Mouse (Mus musculus) liver, embryonic 14.5 days (tissue): ENCODE data around the gene Fblim1. TPM values are rescaled to one million over a fixed set of nuclear protein-coding genes. Genes with fewer than 3 reads are reported as not detected.

Source experiments
- ATAC-seq: fragments of 200-750 bp; cut with Nextera tagmentation; 2 replicates; pipeline ENCODE4 v1.8.0; 2017; ENCODE audit warnings: moderate number of reproducible peaks, mild to moderate bottlenecking, moderate library complexity; ENCODE audit not compliant: insufficient read depth
- DNase-seq, 3 experiments: peaks; one replicate each; pipeline ENCODE4 v3.0.0-alpha.2; 2012 to 2013; ENCODE audit warnings: low read depth in 3 of 3, low spot score in 3 of 3
- H3K27ac ChIP-seq: fragments of 300-500 bp; sonication (generic); 2 replicates; pipeline ENCODE4 v1.5.1; 2014; ENCODE audit warnings: moderate library complexity, mild to moderate bottlenecking, control low read depth, inconsistent platforms
- H3K27me3 ChIP-seq: fragments of 300-500 bp; sonication (generic); 2 replicates; pipeline ENCODE4 v1.6.1; 2014; ENCODE audit warnings: mild to moderate bottlenecking, low read length, moderate library complexity; ENCODE audit not compliant: control insufficient read depth, insufficient read depth
- H3K36me3 ChIP-seq: fragments of 300-500 bp; sonication (generic); replicated peaks from 2 replicates; pipeline ENCODE4 v1.6.1; 2014; ENCODE audit warnings: low read depth; ENCODE audit not compliant: control insufficient read depth, insufficient read depth
- H3K4me1 ChIP-seq, 2 experiments: fragments of 200-500 bp in 1 of 2; fragments of 300-500 bp in 1 of 2; sonication (generic) in 1 of 2; replicated peaks; 2 replicates each; pipeline ENCODE4 v1.6.1; 2012 to 2014; ENCODE audit warnings: antibody characterized with exemption in 1 of 2, inconsistent platforms in 1 of 2, low read length in 1 of 2; ENCODE audit not compliant: control insufficient read depth in 2 of 2, insufficient read depth in 2 of 2
- H3K4me2 ChIP-seq: fragments of 300-500 bp; sonication (generic); 2 replicates; pipeline ENCODE4 v1.6.1; 2014; ENCODE audit warnings: low read depth, mild to moderate bottlenecking, control low read depth, moderate library complexity
- H3K4me3 ChIP-seq, 2 experiments: fragments of 200-500 bp in 1 of 2; fragments of 300-500 bp in 1 of 2; sonication (generic) in 1 of 2; 2 replicates each; pipeline ENCODE4 v1.5.1; 2012 to 2014; ENCODE audit warnings: low read depth in 2 of 2, low read length in 2 of 2, mild to moderate bottlenecking in 2 of 2, control low read depth in 1 of 2, inconsistent platforms in 1 of 2, moderate library complexity in 1 of 2; ENCODE audit not compliant: insufficient read depth in 1 of 2
- H3K9ac ChIP-seq: fragments of 300-500 bp; sonication (generic); replicated peaks from 2 replicates; pipeline ENCODE4 v1.6.1; 2014; ENCODE audit warnings: mild to moderate bottlenecking, control low read depth, moderate library complexity
- H3K9me3 ChIP-seq: fragments of 300-500 bp; sonication (generic); 2 replicates; pipeline ENCODE4 v1.6.1; 2016; ENCODE audit warnings: low read length, mixed read lengths; ENCODE audit not compliant: control insufficient read depth
- CTCF ChIP-seq: IDR thresholded peaks from 2 replicates; pipeline ENCODE4 v1.5.1; 2016; ENCODE audit warnings: antibody characterized with exemption, low read depth, control low read depth
- EP300 ChIP-seq: IDR thresholded peaks from 2 replicates; pipeline ENCODE4 v1.6.1; 2016; ENCODE audit warnings: antibody characterized with exemption, low read depth
- WGBS: fragments of 180-500 bp; shearing (Covaris S2); extraction: QIAGEN DNeasy Blood & Tissue Kit; methylation state at CpG from one replicate; pipeline ENCODE4 v1.1.7; 2014; ENCODE audit not compliant: insufficient replicate concordance; 5-methylcytosine and 5-hydroxymethylcytosine counted together
- polyA plus RNA-seq, 2 experiments: library from polyadenylated mRNA; depleted of rRNA in 1 of 2; stranded (reverse) in 1 of 2; unstranded in 1 of 2; fragments of >200 nt; fragmentation: Nextera tagmentation in 1 of 2; extraction: Ambion mirVana in 1 of 2; gene quantifications; 2 replicates each; pipeline versions ENCODE4 v1.2.1 to v1.2.3; 2012 to 2014

Fblim1 gene
- polyA plus RNA-seq, 2 experiments: 0.77 to 1.1 TPM

- DNase-seq: no peak
- no peak overlapping the region for H3K4me3 ChIP-seq
- H3K36me3 ChIP-seq: no peaks in the 10 kb centered on the region
- no peak for ATAC-seq
- 62% methylated on average over 8 of the region's 8 CpGs for WGBS
- H3K9me3 ChIP-seq: no peaks in the 10 kb centered on the region
- H3K4me1 ChIP-seq: no peaks in the 10 kb centered on the region
- TF ChIP-seq EP300 (no peak), CTCF (no peak)
- H3K27me3 ChIP-seq: peaks cover 34% of the 10 kb centered on the region
- H3K27ac ChIP-seq: no peak overlapping the region
- H3K9ac ChIP-seq: no peak overlapping the region
- H3K4me2 ChIP-seq: no peak overlapping the region
Measured at GRCm38 (mm10) chr4:141596700-141597328, 9.1 kb downstream of the Fblim1 start.

GRCm38 (mm10) chr4:141595605-141596268 is 10.2 kb downstream of the Fblim1 start:
- H3K27ac ChIP-seq: no peak overlapping the region
- no peak overlapping the region for H3K4me3 ChIP-seq
- no peaks in the 10 kb centered on the region for H3K4me1 ChIP-seq
- no peaks in the 10 kb centered on the region for H3K36me3 ChIP-seq
- ATAC-seq (no peak), DNase-seq (no peak)
- peaks cover 34% of the 10 kb centered on the region for H3K27me3 ChIP-seq
- H3K9me3 ChIP-seq: no peaks in the 10 kb centered on the region
- no peak overlapping the region for H3K9ac ChIP-seq
- WGBS: 60% methylated on average over 9 of the region's 9 CpGs
- TF ChIP-seq CTCF (peak; percentile 46), EP300 (no peak)
- no peak overlapping the region for H3K4me2 ChIP-seq

GRCm38 (mm10) chr4:141595138-141595537 is 10.8 kb downstream of the Fblim1 start:
- no peaks in the 10 kb centered on the region for H3K36me3 ChIP-seq
- H3K9me3 ChIP-seq: no peaks in the 10 kb centered on the region
- TF ChIP-seq CTCF: no peak
- no peak for TF ChIP-seq EP300
- H3K27me3 ChIP-seq: peaks cover 29% of the 10 kb centered on the region
- no peak overlapping the region for H3K27ac ChIP-seq
- DNase-seq: no peak
- no peak overlapping the region for H3K4me2 ChIP-seq
- no peak for ATAC-seq
- no peak overlapping the region for H3K4me3 ChIP-seq
- WGBS: 76% methylated on average over 11 of the region's 11 CpGs
- no peak overlapping the region for H3K9ac ChIP-seq
- no peaks in the 10 kb centered on the region for H3K4me1 ChIP-seq

- no peak for TF ChIP-seq EP300
- peak; percentile 90 for TF ChIP-seq CTCF
- Histone ChIP-seq H3K27ac (no peak overlapping the region), H3K36me3 (no peaks in the 10 kb centered on the region), H3K9ac (no peak overlapping the region), H3K27me3 (no peaks in the 10 kb centered on the region), H3K4me3 (no peak overlapping the region), H3K4me1 (no peaks in the 10 kb centered on the region), H3K4me2 (no peak overlapping the region), H3K9me3 (no peaks in the 10 kb centered on the region)
- DNase-seq: peak; percentile 23 to 29 (median 28)
- ATAC-seq: no peak
- WGBS: 18% methylated on average over 3 of the region's 3 CpGs
Measured at GRCm38 (mm10) chr4:141591547-141591946, 14.3 kb downstream of the Fblim1 start.

GRCm38 (mm10) chr4:141583919-141584318 is 22.0 kb downstream of the Fblim1 start:
- DNase-seq (no peak), ATAC-seq (no peak)
- Histone ChIP-seq H3K36me3 (no peaks in the 10 kb centered on the region), H3K9me3 (no peaks in the 10 kb centered on the region), H3K4me2 (no peak overlapping the region), H3K27me3 (no peaks in the 10 kb centered on the region), H3K4me3 (no peak overlapping the region), H3K9ac (no peak overlapping the region), H3K4me1 (no peaks in the 10 kb centered on the region; a peak in 1 of 4 replicates), H3K27ac (no peak overlapping the region)
- 66% methylated on average over 8 of the region's 8 CpGs for WGBS
- no peak for TF ChIP-seq CTCF
- TF ChIP-seq EP300: no peak
